Mouse (Mus musculus): ENCODE measurements at regions not wholly inside any gene's neighbourhood (a gene's known extent, or its start where the extent isn't known, plus 50 kb on each side); places are given as distances from the start of the nearest gene placed in this dataset.

GRCm38 (mm10) chr13:119258515-119258914, 169.9 kb upstream of the Paip1 start:
- TF ChIP-seq CTCF (IDR thresholded peaks at IDR 0.05; ENCODE audit: extremely low read depth, insufficient read length, insufficient replicate concordance, low read depth, low read length), result no peak
- TF ChIP-seq POLR2A (IDR thresholded peaks at IDR 0.05; ENCODE audit: low read depth, low read length), result no peak
- no peaks in the 10 kb centered on the region; the same call in 1 of the 2 replicates for H3K27me3 ChIP-seq (ENCODE audit: control insufficient read depth, insufficient read depth, low read length)
- H3K4me3 ChIP-seq (ENCODE audit: low read depth, low read length), result no peak overlapping the region
- no peaks in the 10 kb centered on the region for H3K36me3 ChIP-seq (ENCODE audit: control insufficient read depth, insufficient read depth, low read length)
- no peaks in the 10 kb centered on the region for H3K4me1 ChIP-seq (ENCODE audit: control insufficient read depth, insufficient read depth, insufficient read length, low read length)
- no peak overlapping the region for H3K27ac ChIP-seq (ENCODE audit: insufficient read depth, low read depth, low read length)
- 61% methylated on average over 9 of the region's 9 CpGs for WGBS

GRCm38 (mm10) chr13:119263561-119263960, 164.8 kb upstream of the Paip1 start:
- no peak overlapping the region for H3K27ac ChIP-seq (ENCODE audit: insufficient read depth, low read depth, low read length)
- H3K4me3 ChIP-seq (ENCODE audit: low read depth, low read length), result no peak overlapping the region
- TF ChIP-seq CTCF (IDR thresholded peaks at IDR 0.05; ENCODE audit: extremely low read depth, insufficient read length, insufficient replicate concordance, low read depth, low read length), result no peak
- no peak for TF ChIP-seq POLR2A (IDR thresholded peaks at IDR 0.05; ENCODE audit: low read depth, low read length)
- 66% methylated on average over 2 of the region's 2 CpGs for WGBS
- no peaks in the 10 kb centered on the region for H3K27me3 ChIP-seq (ENCODE audit: control insufficient read depth, insufficient read depth, low read length)
- H3K36me3 ChIP-seq (ENCODE audit: control insufficient read depth, insufficient read depth, low read length), result no peaks in the 10 kb centered on the region
- peaks cover 2% of the 10 kb centered on the region; the same call in 1 of the 2 replicates for H3K4me1 ChIP-seq (ENCODE audit: control insufficient read depth, insufficient read depth, insufficient read length, low read length)

- 65% methylated on average over 4 of the region's 4 CpGs for WGBS
- TF ChIP-seq POLR2A (IDR thresholded peaks at IDR 0.05; ENCODE audit: low read depth, low read length), result no peak
- TF ChIP-seq CTCF (IDR thresholded peaks at IDR 0.05; ENCODE audit: extremely low read depth, insufficient read length, insufficient replicate concordance, low read depth, low read length), result no peak
- Histone ChIP-seq H3K27me3 (ENCODE audit: control insufficient read depth, insufficient read depth, low read length) (no peaks in the 10 kb centered on the region), H3K4me1 (ENCODE audit: control insufficient read depth, insufficient read depth, insufficient read length, low read length) (peaks cover 4% of the 10 kb centered on the region; the same call in 1 of the 2 replicates), H3K4me3 (ENCODE audit: low read depth, low read length) (no peak overlapping the region), H3K27ac (ENCODE audit: insufficient read depth, low read depth, low read length) (no peak overlapping the region), H3K36me3 (ENCODE audit: control insufficient read depth, insufficient read depth, low read length) (no peaks in the 10 kb centered on the region)
These were observed 160.6 kb upstream of the Paip1 start for GRCm38 (mm10) chr13:119267608-119268300.

- H3K4me3 ChIP-seq (ENCODE audit: low read depth, low read length), result peak overlapping the region; percentile 8; the same call in 1 of the 2 replicates
- H3K27me3 ChIP-seq (ENCODE audit: control insufficient read depth, insufficient read depth, low read length), result no peaks in the 10 kb centered on the region
- no peak for TF ChIP-seq POLR2A (IDR thresholded peaks at IDR 0.05; ENCODE audit: low read depth, low read length)
- no peak for TF ChIP-seq CTCF (IDR thresholded peaks at IDR 0.05; ENCODE audit: extremely low read depth, insufficient read length, insufficient replicate concordance, low read depth, low read length)
- WGBS, result 47% methylated on average over 10 of the region's 10 CpGs
- peaks cover 4% of the 10 kb centered on the region; the same call in 1 of the 2 replicates for H3K4me1 ChIP-seq (ENCODE audit: control insufficient read depth, insufficient read depth, insufficient read length, low read length)
- H3K36me3 ChIP-seq (ENCODE audit: control insufficient read depth, insufficient read depth, low read length), result no peaks in the 10 kb centered on the region
- H3K27ac ChIP-seq (ENCODE audit: insufficient read depth, low read depth, low read length), result no peak overlapping the region
These were observed 160.1 kb upstream of the Paip1 start for GRCm38 (mm10) chr13:119268301-119268675.

- 88% methylated on average over 4 of the region's 4 CpGs for WGBS
- Histone ChIP-seq H3K27me3 (ENCODE audit: control insufficient read depth, insufficient read depth, low read length) (no peaks in the 10 kb centered on the region), H3K27ac (ENCODE audit: insufficient read depth, low read depth, low read length) (no peak overlapping the region), H3K4me3 (ENCODE audit: low read depth, low read length) (no peak overlapping the region), H3K4me1 (ENCODE audit: control insufficient read depth, insufficient read depth, insufficient read length, low read length) (no peaks in the 10 kb centered on the region), H3K36me3 (ENCODE audit: control insufficient read depth, insufficient read depth, low read length) (no peaks in the 10 kb centered on the region)
- no peak for TF ChIP-seq POLR2A (IDR thresholded peaks at IDR 0.05; ENCODE audit: low read depth, low read length)
- no peak for TF ChIP-seq CTCF (IDR thresholded peaks at IDR 0.05; ENCODE audit: extremely low read depth, insufficient read length, insufficient replicate concordance, low read depth, low read length)
These were observed 152.9 kb upstream of the Paip1 start for GRCm38 (mm10) chr13:119275500-119275899.

- H3K4me1 ChIP-seq (ENCODE audit: control insufficient read depth, insufficient read depth, insufficient read length, low read length), result no peaks in the 10 kb centered on the region
- 72% methylated on average over 13 of the region's 13 CpGs for WGBS
These were observed 151.0 kb upstream of the Paip1 start for GRCm38 (mm10) chr13:119277308-119277948.

GRCm38 (mm10) chr13:119279449-119279848, 149.0 kb upstream of the Paip1 start:
- H3K4me3 ChIP-seq (ENCODE audit: low read depth, low read length), result no peak overlapping the region
- no peaks in the 10 kb centered on the region for H3K27me3 ChIP-seq (ENCODE audit: control insufficient read depth, insufficient read depth, low read length)
- H3K27ac ChIP-seq (ENCODE audit: insufficient read depth, low read depth, low read length), result no peak overlapping the region
- TF ChIP-seq POLR2A (IDR thresholded peaks at IDR 0.05; ENCODE audit: low read depth, low read length) (no peak), CTCF (IDR thresholded peaks at IDR 0.05; ENCODE audit: extremely low read depth, insufficient read length, insufficient replicate concordance, low read depth, low read length) (no peak)
- no peaks in the 10 kb centered on the region for H3K36me3 ChIP-seq (ENCODE audit: control insufficient read depth, insufficient read depth, low read length)
- 88% methylated on average over 8 of the region's 8 CpGs for WGBS
- no peaks in the 10 kb centered on the region for H3K4me1 ChIP-seq (ENCODE audit: control insufficient read depth, insufficient read depth, insufficient read length, low read length)

More at GRCm38 (mm10) chr13:119277308-119277948, 151.0 kb upstream of the Paip1 start:
- Histone ChIP-seq H3K4me3 (ENCODE audit: low read depth, low read length) (no peak overlapping the region), H3K27me3 (ENCODE audit: control insufficient read depth, insufficient read depth, low read length) (no peaks in the 10 kb centered on the region), H3K27ac (ENCODE audit: insufficient read depth, low read depth, low read length) (no peak overlapping the region), H3K36me3 (ENCODE audit: control insufficient read depth, insufficient read depth, low read length) (no peaks in the 10 kb centered on the region)
- TF ChIP-seq POLR2A (IDR thresholded peaks at IDR 0.05; ENCODE audit: low read depth, low read length), result no peak
- no peak for TF ChIP-seq CTCF (IDR thresholded peaks at IDR 0.05; ENCODE audit: extremely low read depth, insufficient read length, insufficient replicate concordance, low read depth, low read length)

Measured in small intestine, adult 2 months (tissue).